Mouse (Mus musculus): ENCODE measurements around the gene Eefsec.

Gene Eefsec

GRCm38 (mm10) chr6:88267068-88267467, 179.3 kb downstream of the Eefsec start:
- in situ Hi-C loops (cut with MboI, MseI): loop anchor here in 1 of 2 experiments (10.0 kb wide), 1 partner anchor 688 kb away; no protein-coding TSS in a partner anchor

GRCm38 (mm10) chr6:88266055-88266454, 180.3 kb downstream of the Eefsec start:
- in situ Hi-C loops (cut with MboI, MseI): loop anchor here in 1 of 2 experiments (10.0 kb wide), 1 partner anchor 689 kb away; no protein-coding TSS in a partner anchor

GRCm38 (mm10) chr6:88265355-88265754, 181.0 kb downstream of the Eefsec start:
- in situ Hi-C loops (cut with MboI, MseI): loop anchor here in 1 of 2 experiments (10.0 kb wide), 1 partner anchor 689 kb away; no protein-coding TSS in a partner anchor

- in situ Hi-C loops (cut with MboI, MseI): loop anchor here in 1 of 2 experiments (10.0 kb wide), 1 partner anchor 693 kb away; no protein-coding TSS in a partner anchor
Measured at GRCm38 (mm10) chr6:88262160-88262559, 184.2 kb downstream of the Eefsec start.

- in situ Hi-C loops (cut with MboI, MseI): loop anchor here in 1 of 2 experiments (10.0 kb wide), 1 partner anchor 694 kb away; no protein-coding TSS in a partner anchor
Measured at GRCm38 (mm10) chr6:88260645-88261044, 185.7 kb downstream of the Eefsec start.

- in situ Hi-C loops (cut with MboI, MseI): loop anchor here in 1 of 2 experiments (10.0 kb wide), 1 partner anchor 695 kb away; no protein-coding TSS in a partner anchor
Measured at GRCm38 (mm10) chr6:88259621-88260020, 186.7 kb downstream of the Eefsec start.

GRCm38 (mm10) chr6:88255435-88255834, 190.9 kb downstream of the Eefsec start:
- in situ Hi-C loops (cut with MboI, MseI): no loop called here

GRCm38 (mm10) chr6:88254082-88254481, 192.3 kb downstream of the Eefsec start:
- in situ Hi-C loops (cut with MboI, MseI): no loop called here

GRCm38 (mm10) chr6:88251798-88252478, 194.4 kb downstream of the Eefsec start:
- in situ Hi-C loops (cut with MboI, MseI): no loop called here

- in situ Hi-C loops (cut with MboI, MseI): no loop called here
Measured at GRCm38 (mm10) chr6:88251396-88251795, 194.9 kb downstream of the Eefsec start.

GRCm38 (mm10) chr6:88249231-88249630, 197.1 kb downstream of the Eefsec start:
- in situ Hi-C loops (cut with MboI, MseI): no loop called here

GRCm38 (mm10) chr6:88242604-88243003, 203.7 kb downstream of the Eefsec start:
- in situ Hi-C loops (cut with MboI, MseI): loop anchor here in 1 of 2 experiments (5.0 kb wide), 1 partner anchor 50 kb away; the partner anchor contains the start of gene Gata2

- in situ Hi-C loops (cut with MboI, MseI): no loop called here
Measured at GRCm38 (mm10) chr6:88236513-88236912, 209.8 kb downstream of the Eefsec start.

GRCm38 (mm10) chr6:88235983-88236382, 210.4 kb downstream of the Eefsec start:
- in situ Hi-C loops (cut with MboI, MseI): no loop called here

- in situ Hi-C loops (cut with MboI, MseI): no loop called here
Measured at GRCm38 (mm10) chr6:88235461-88235860, 210.9 kb downstream of the Eefsec start.

GRCm38 (mm10) chr6:88233996-88234395, 212.3 kb downstream of the Eefsec start:
- in situ Hi-C loops (cut with MboI, MseI): no loop called here

GRCm38 (mm10) chr6:88232221-88232620, 214.1 kb downstream of the Eefsec start:
- in situ Hi-C loops (cut with MboI, MseI): no loop called here

GRCm38 (mm10) chr6:88231821-88232220, 214.5 kb downstream of the Eefsec start:
- in situ Hi-C loops (cut with MboI, MseI): no loop called here

- in situ Hi-C loops (cut with MboI, MseI): no loop called here
Measured at GRCm38 (mm10) chr6:88229221-88229620, 217.1 kb downstream of the Eefsec start.

- in situ Hi-C loops (cut with MboI, MseI): no loop called here
Measured at GRCm38 (mm10) chr6:88227537-88227936, 218.8 kb downstream of the Eefsec start.

- in situ Hi-C loops (cut with MboI, MseI): no loop called here
Measured at GRCm38 (mm10) chr6:88226570-88226994, 219.8 kb downstream of the Eefsec start.

GRCm38 (mm10) chr6:88221968-88222367, 224.4 kb downstream of the Eefsec start, which contains the start of gene Dnajb8:
Gene Dnajb8 (plus strand): TSS chr6:88222268.
- in situ Hi-C loops (cut with MboI, MseI): no loop called here

- in situ Hi-C loops (cut with MboI, MseI): no loop called here
Measured at GRCm38 (mm10) chr6:88219094-88219493, 227.2 kb downstream of the Eefsec start.

Data from T-helper 17 cell (primary cell).